ENCODE assay signal across 7 mouse cellular contexts in genomic region chr8:126839712-126840355, GRCm38 (mm10).
DNase-seq lines count a peak whose midpoint lies in the region.

No protein-coding gene starts in this region.

- intact Hi-C loops in gastrocnemius, postnatal 14 days (cut with DNase I; ENCODE audit: low total_unique reads): no loop called here

- DNase-seq in adrenal gland, postnatal 25 days: peak; percentile 56
- DNase-seq in embryo, embryonic 10 days (ENCODE audit: low spot score): peak; percentile 89
- DNase-seq in gastrocnemius, postnatal 14 days: peak; percentile 79
- DNase-seq in hindlimb bud, embryonic 11.5 days (ENCODE audit: extremely low spot score, low read depth, low spot score): peak; percentile 28
- peak; percentile 63 to 82 for DNase-seq in left cerebral cortex, adult 9 months (ENCODE audit: low spot score in 2 of 2)
- peak; percentile 78 to 91 for DNase-seq in lung, postnatal 4 days
- DNase-seq in right cerebral cortex, postnatal 25 days: peak; percentile 70

Comparison
In these comparisons a context has a peak if more than half of its experiments do, and no peak if none do; other contexts are left out.
1. Peak in every context shown above with its lines: DNase-seq.
2. DNase-seq: peak in every context shown above with its lines; median percentile 89 in embryo, embryonic 10 days; 84 in lung, postnatal 4 days; 79 in gastrocnemius, postnatal 14 days; 72 in left cerebral cortex, adult 9 months; 70 in right cerebral cortex, postnatal 25 days; 56 in adrenal gland, postnatal 25 days; 28 in hindlimb bud, embryonic 11.5 days.